Mouse (Mus musculus) hindbrain, embryonic 12.5 days (tissue): ENCODE results near the gene Cybc1. TPM values are rescaled to one million over a fixed set of nuclear protein-coding genes. Genes with fewer than 3 reads are reported as not detected.
A peak's percentile ranks its signal among the peaks of the same experiment; 100 is the strongest.

Experiments used
- ATAC-seq: fragments of 200-750 bp; cut with Nextera tagmentation; 2 replicates; pipeline ENCODE4 v1.8.0; 2017; ENCODE audit warnings: moderate TSS enrichment; ENCODE audit not compliant: low FRiP score
- H3K27ac ChIP-seq: fragments of 300-500 bp; sonication (generic); 2 replicates; pipeline ENCODE4 v1.5.1; 2016; ENCODE audit warnings: mild to moderate bottlenecking
- H3K27me3 ChIP-seq: fragments of 300-500 bp; sonication (generic); 2 replicates; pipeline ENCODE4 v1.6.1; 2016; ENCODE audit warnings: mild to moderate bottlenecking
- H3K36me3 ChIP-seq: fragments of 300-500 bp; sonication (generic); 2 replicates; pipeline ENCODE4 v1.6.1; 2016; ENCODE audit warnings: mild to moderate bottlenecking
- H3K4me1 ChIP-seq: fragments of 300-500 bp; sonication (generic); 2 replicates; pipeline ENCODE4 v1.6.1; 2016
- H3K4me2 ChIP-seq: fragments of 300-500 bp; sonication (generic); replicated peaks from 2 replicates; pipeline ENCODE4 v1.6.1; 2016; ENCODE audit warnings: mild to moderate bottlenecking
- H3K4me3 ChIP-seq: fragments of 300-500 bp; sonication (generic); 2 replicates; pipeline ENCODE4 v1.5.1; 2016; ENCODE audit warnings: mild to moderate bottlenecking
- H3K9ac ChIP-seq: fragments of 300-500 bp; sonication (generic); 2 replicates; pipeline ENCODE4 v1.6.1; 2016; ENCODE audit warnings: mild to moderate bottlenecking, moderate library complexity
- H3K9me3 ChIP-seq: fragments of 300-500 bp; sonication (generic); replicated peaks from 2 replicates; pipeline ENCODE4 v1.6.1; 2016; ENCODE audit warnings: mild to moderate bottlenecking
- WGBS: fragments of 180-500 bp; shearing (Covaris S2); methylation state at CpG from one replicate; pipeline ENCODE4 v1.1.7; 2016; 5-methylcytosine and 5-hydroxymethylcytosine counted together
- polyA plus RNA-seq: library from polyadenylated mRNA; unstranded; fragments of >200 nt; fragmentation: Nextera tagmentation; extraction: Ambion mirVana; gene quantifications from 2 replicates; pipeline ENCODE4 v1.2.1, GENCODE M21; 2016

The Cybc1 gene
- polyA plus RNA-seq, 1 experiment from 2014 or later, result 40.8 TPM

DNA sequence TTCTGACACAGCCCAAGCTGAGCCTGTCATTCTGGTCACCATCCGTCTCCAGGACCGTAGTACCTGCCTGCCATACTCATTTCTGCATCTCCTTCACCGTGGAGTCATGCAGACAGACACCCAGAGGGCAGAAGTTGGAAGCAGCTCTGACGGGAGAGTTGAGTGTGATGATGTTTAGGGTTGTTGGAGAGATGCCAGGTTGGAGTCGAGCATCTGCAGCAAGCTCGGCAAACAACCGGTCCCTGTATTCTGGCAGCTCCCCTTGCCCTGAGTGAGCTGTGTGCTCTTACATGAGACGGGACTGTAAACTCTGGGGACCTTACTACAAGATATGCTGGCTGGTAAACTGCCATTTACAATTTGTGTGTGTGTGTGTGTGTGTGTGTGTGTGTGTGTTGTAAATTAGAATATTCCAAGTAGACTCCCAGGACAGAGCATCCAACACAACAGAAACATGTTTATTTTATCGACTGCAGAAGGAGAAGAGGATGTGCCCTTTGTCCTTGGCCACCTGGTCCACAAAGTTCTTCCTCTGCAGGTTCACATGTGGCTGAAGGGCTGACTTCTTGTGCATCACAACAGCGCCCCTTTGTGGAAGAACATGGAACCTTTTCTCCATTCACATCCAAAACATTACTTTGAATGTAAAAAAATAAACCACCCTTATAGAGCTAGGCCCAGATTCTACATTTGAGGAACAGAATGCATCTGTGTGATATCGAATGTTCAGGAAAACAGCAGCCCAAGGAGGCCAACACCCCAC, 27.5 kb downstream of the Cybc1 start:
- WGBS, result 67% methylated on average over 11 of the region's 11 CpGs
- no peaks in the 10 kb centered on the region for H3K36me3 ChIP-seq
- H3K4me3 ChIP-seq, result no peak overlapping the region
- H3K9ac ChIP-seq, result no peak overlapping the region
- H3K27ac ChIP-seq, result no peak overlapping the region
- no peaks in the 10 kb centered on the region for H3K9me3 ChIP-seq
- peaks cover 12% of the 10 kb centered on the region for H3K4me1 ChIP-seq
- no peak for ATAC-seq
- H3K27me3 ChIP-seq, result no peaks in the 10 kb centered on the region
- H3K4me2 ChIP-seq, result no peak overlapping the region

GRCm38 (mm10) chr11:121200781-121201180, 28.3 kb downstream of the Cybc1 start:
- Histone ChIP-seq H3K9ac (no peak overlapping the region), H3K27ac (no peak overlapping the region), H3K4me1 (peaks cover 12% of the 10 kb centered on the region), H3K36me3 (no peaks in the 10 kb centered on the region), H3K4me2 (no peak overlapping the region), H3K9me3 (no peaks in the 10 kb centered on the region), H3K4me3 (no peak overlapping the region), H3K27me3 (no peaks in the 10 kb centered on the region)
- 91% methylated on average over 6 of the region's 6 CpGs for WGBS
- no peak for ATAC-seq

GRCm38 (mm10) chr11:121199851-121200250, 29.3 kb downstream of the Cybc1 start:
- ATAC-seq, result no peak
- 78% methylated on average over 4 of the region's 4 CpGs for WGBS
- Histone ChIP-seq H3K4me3 (no peak overlapping the region), H3K9ac (no peak overlapping the region), H3K27me3 (no peaks in the 10 kb centered on the region), H3K4me2 (no peak overlapping the region), H3K27ac (no peak overlapping the region), H3K9me3 (no peaks in the 10 kb centered on the region), H3K36me3 (peaks cover 6% of the 10 kb centered on the region; the same call in 1 of the 2 replicates), H3K4me1 (peaks cover 7% of the 10 kb centered on the region)

DNA sequence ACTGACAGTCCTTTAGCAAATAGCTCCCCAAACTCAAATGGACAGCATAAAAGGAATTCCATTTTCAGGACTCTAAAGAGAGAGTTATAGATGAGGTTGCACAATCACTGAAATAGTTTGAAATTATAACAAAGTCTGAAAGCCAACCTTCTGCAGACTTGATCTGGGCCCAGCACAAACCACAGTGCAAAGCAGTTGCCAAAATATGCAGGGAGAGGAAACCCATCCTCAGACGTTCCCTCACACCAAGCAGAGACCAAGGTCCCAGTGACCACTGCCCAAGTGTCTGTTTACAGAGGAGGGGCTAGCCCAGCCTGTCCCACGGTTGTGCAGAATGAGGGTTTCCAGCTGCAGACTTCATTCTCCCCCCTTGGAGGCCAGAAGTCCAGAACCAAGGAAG, 30.5 kb downstream of the Cybc1 start:
- no peak overlapping the region for H3K9ac ChIP-seq
- peaks cover 2% of the 10 kb centered on the region; the same call in 1 of the 2 replicates for H3K4me1 ChIP-seq
- peaks cover 13% of the 10 kb centered on the region; the same call in 1 of the 2 replicates for H3K36me3 ChIP-seq
- no peaks in the 10 kb centered on the region for H3K27me3 ChIP-seq
- no peak overlapping the region for H3K4me3 ChIP-seq
- no peaks in the 10 kb centered on the region for H3K9me3 ChIP-seq
- 65% methylated on average over 2 of the region's 2 CpGs for WGBS
- no peak overlapping the region for H3K4me2 ChIP-seq
- no peak for ATAC-seq
- no peak overlapping the region for H3K27ac ChIP-seq

GRCm38 (mm10) chr11:121193415-121193814, 35.7 kb downstream of the Cybc1 start:
- Histone ChIP-seq H3K27ac (no peak overlapping the region), H3K4me1 (no peaks in the 10 kb centered on the region), H3K9me3 (no peaks in the 10 kb centered on the region), H3K36me3 (peaks cover 17% of the 10 kb centered on the region; the same call in 1 of the 2 replicates), H3K9ac (no peak overlapping the region), H3K4me3 (no peak overlapping the region), H3K4me2 (no peak overlapping the region), H3K27me3 (no peaks in the 10 kb centered on the region)
- WGBS, result 84% methylated on average over 3 of the region's 3 CpGs
- no peak for ATAC-seq

GRCm38 (mm10) chr11:121192742-121193141, 36.4 kb downstream of the Cybc1 start:
- 66% methylated on average over 2 of the region's 2 CpGs for WGBS
- H3K4me1 ChIP-seq, result no peaks in the 10 kb centered on the region
- no peak overlapping the region for H3K4me3 ChIP-seq
- no peaks in the 10 kb centered on the region for H3K27me3 ChIP-seq
- peaks cover 17% of the 10 kb centered on the region; the same call in 1 of the 2 replicates for H3K36me3 ChIP-seq
- H3K9ac ChIP-seq, result no peak overlapping the region
- no peak overlapping the region for H3K4me2 ChIP-seq
- no peak overlapping the region for H3K27ac ChIP-seq
- ATAC-seq, result no peak
- H3K9me3 ChIP-seq, result no peaks in the 10 kb centered on the region

DNA sequence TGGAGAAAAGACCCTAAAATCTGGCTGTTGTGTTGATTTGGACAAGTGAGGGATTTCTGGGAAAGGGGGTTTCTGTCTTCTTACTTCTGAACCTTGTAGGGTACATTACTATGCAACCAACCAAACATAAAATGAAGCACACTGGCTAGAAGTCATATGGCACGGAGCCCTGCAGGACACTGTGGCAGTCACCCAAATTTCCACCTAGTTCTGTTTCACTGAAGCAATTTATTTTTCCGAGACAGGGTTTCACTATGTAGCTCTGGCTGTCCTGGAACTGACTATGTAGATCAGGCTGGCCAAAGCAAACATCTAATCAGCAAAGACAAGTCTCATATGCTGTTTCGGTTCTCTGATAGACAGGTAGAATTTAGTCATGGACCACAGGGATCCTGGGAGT, 39.4 kb downstream of the Cybc1 start:
- Histone ChIP-seq H3K27me3 (no peaks in the 10 kb centered on the region), H3K27ac (no peak overlapping the region), H3K9ac (no peak overlapping the region), H3K36me3 (peaks cover 13% of the 10 kb centered on the region; the same call in 1 of the 2 replicates), H3K4me1 (no peaks in the 10 kb centered on the region), H3K4me2 (no peak overlapping the region), H3K9me3 (no peaks in the 10 kb centered on the region), H3K4me3 (no peak overlapping the region)
- WGBS, result 95% methylated on average over 3 of the region's 3 CpGs
- ATAC-seq, result no peak

DNA sequence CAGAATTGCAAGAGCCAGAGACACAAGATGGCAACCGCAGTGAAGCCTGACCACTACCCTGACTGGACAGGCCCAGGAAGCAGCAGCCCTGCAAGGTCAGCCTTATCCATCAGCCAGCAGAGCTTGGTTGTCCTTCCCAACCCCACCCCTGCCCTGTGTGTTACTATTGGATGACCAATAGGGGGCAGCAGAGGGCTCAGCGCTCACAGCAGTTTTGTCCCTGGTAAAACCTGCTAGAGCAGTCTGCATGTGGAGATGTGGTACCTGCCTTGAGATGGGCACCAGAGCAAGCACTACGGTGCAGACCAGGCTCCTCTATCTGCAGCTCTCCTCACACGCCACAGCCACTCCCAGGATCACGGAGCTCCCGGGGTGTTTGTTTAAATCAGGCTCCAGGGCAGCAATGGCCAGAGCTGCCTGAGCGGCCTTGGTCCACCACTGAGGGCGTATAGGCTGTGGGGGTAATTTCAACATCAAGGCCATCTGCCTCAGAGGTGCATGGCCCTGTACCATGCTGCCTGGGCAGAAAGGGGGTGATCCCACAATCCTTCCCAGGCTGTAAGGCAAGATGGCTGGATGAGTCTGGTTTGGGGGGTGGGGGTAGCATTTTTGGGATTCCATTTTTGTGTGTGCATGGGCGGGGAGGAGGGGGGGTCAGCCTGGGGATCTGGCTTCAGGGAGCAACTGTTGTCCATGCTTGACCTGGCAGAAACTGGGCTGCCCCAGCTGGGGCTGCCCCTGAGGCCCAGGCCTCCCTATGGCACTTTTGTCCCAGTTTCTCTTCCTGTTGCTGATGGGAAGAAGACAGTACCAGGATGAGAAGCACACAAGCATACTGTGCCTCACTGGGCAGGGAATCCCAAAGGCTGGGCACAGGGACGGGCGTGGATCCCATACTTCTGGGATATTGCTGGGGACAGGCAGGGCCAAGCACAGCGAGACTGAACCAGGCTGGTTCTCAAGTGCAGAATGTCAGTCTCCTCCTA, 52.5 kb downstream of the Cybc1 start:
- H3K4me3 ChIP-seq, result no peak overlapping the region

GRCm38 (mm10) chr11:121174234-121174633, 54.9 kb downstream of the Cybc1 start:
- Histone ChIP-seq H3K4me3 (no peak overlapping the region), H3K27me3 (no peaks in the 10 kb centered on the region), H3K36me3 (0 out of 2 replicates have a peak, but pooled peaks cover 2% of the 10 kb centered on the region), H3K9ac (no peak overlapping the region), H3K27ac (no peak overlapping the region), H3K9me3 (no peaks in the 10 kb centered on the region), H3K4me1 (peaks cover 19% of the 10 kb centered on the region), H3K4me2 (no peak overlapping the region)
- ATAC-seq, result no peak
- 50% methylated on average over 3 of the region's 3 CpGs for WGBS

More for the DNA sequence above, 52.5 kb downstream of the Cybc1 start:
- peaks cover 19% of the 10 kb centered on the region for H3K4me1 ChIP-seq
- no peaks in the 10 kb centered on the region for H3K27me3 ChIP-seq
- 57% methylated on average over 12 of the region's 12 CpGs for WGBS
- H3K4me2 ChIP-seq, result no peak overlapping the region
- peak; percentile 38; the same call in 1 of the 2 replicates for ATAC-seq
- no peaks in the 10 kb centered on the region for H3K9me3 ChIP-seq
- H3K27ac ChIP-seq, result no peak overlapping the region
- H3K9ac ChIP-seq, result no peak overlapping the region
- peaks cover 7% of the 10 kb centered on the region for H3K36me3 ChIP-seq

DNA sequence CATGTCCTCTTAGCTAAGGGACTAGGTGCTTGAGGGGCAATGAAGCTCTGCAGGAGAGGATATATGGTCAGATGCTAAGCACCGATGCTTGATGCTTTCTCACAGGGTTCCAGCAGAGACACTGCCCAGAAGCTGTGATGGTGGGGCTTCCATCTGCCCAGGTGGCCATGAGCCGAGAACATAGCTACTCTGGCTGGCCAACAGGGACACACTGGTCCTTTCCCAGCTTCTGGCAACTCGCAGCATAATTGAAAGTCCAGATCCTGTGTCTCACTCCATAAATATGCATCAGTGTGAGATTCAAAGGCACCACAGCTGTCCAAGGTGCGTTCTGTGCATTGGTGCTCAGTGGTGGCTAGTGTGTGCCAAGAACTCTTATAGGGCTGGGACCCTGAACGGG, 55.9 kb downstream of the Cybc1 start:
- no peak overlapping the region for H3K27ac ChIP-seq
- H3K9me3 ChIP-seq, result no peaks in the 10 kb centered on the region
- no peak for ATAC-seq
- H3K4me3 ChIP-seq, result no peak overlapping the region
- H3K4me1 ChIP-seq, result peaks cover 19% of the 10 kb centered on the region
- no peaks in the 10 kb centered on the region for H3K27me3 ChIP-seq
- 0 out of 2 replicates have a peak, but pooled peaks cover 2% of the 10 kb centered on the region for H3K36me3 ChIP-seq
- H3K4me2 ChIP-seq, result no peak overlapping the region
- 80% methylated on average over 5 of the region's 5 CpGs for WGBS
- H3K9ac ChIP-seq, result no peak overlapping the region
